Mouse (Mus musculus): Measurements from ENCODE around the gene Plxnb1.

Gene Plxnb1

GRCm38 (mm10) chr9:109097291-109097690 lies 2.1 kb downstream of the Plxnb1 start:
- in situ Hi-C loops (cut with MboI, MseI) = loop anchor here in 1 of 2 experiments (25.0 kb wide), 1 partner anchor 1560 kb away; the partner anchor contains the start of genes Cyb561d2, Nprl2, Tmem115 and Zmynd10

- in situ Hi-C loops (cut with MboI, MseI) = loop anchor here in 1 of 2 experiments (25.0 kb wide), 1 partner anchor 1561 kb away; the partner anchor contains the start of genes Cyb561d2, Nprl2, Tmem115 and Zmynd10
Measured at GRCm38 (mm10) chr9:109097831-109098230, 2.6 kb downstream of the Plxnb1 start.

GRCm38 (mm10) chr9:109098366-109098765 lies 3.2 kb downstream of the Plxnb1 start:
- in situ Hi-C loops (cut with MboI, MseI) = loop anchor here in 1 of 2 experiments (25.0 kb wide), 1 partner anchor 1561 kb away; the partner anchor contains the start of genes Cyb561d2, Nprl2, Tmem115 and Zmynd10

- in situ Hi-C loops (cut with MboI, MseI) = loop anchor here in 1 of 2 experiments (25.0 kb wide), 1 partner anchor 1562 kb away; the partner anchor contains the start of genes Cyb561d2, Nprl2, Tmem115 and Zmynd10
Measured at GRCm38 (mm10) chr9:109098969-109099368, 3.8 kb downstream of the Plxnb1 start.

- in situ Hi-C loops (cut with MboI, MseI) = no loop called here
Measured at GRCm38 (mm10) chr9:109100307-109100928, 5.2 kb downstream of the Plxnb1 start.

- in situ Hi-C loops (cut with MboI, MseI) = no loop called here
Measured at GRCm38 (mm10) chr9:109101933-109102445, 6.8 kb downstream of the Plxnb1 start.

- in situ Hi-C loops (cut with MboI, MseI) = no loop called here
Measured at GRCm38 (mm10) chr9:109102541-109102940, 7.4 kb downstream of the Plxnb1 start.

GRCm38 (mm10) chr9:109103250-109103649 lies 8.1 kb downstream of the Plxnb1 start:
- in situ Hi-C loops (cut with MboI, MseI) = no loop called here

- in situ Hi-C loops (cut with MboI, MseI) = no loop called here
Measured at GRCm38 (mm10) chr9:109104083-109104482, 8.9 kb downstream of the Plxnb1 start.

- in situ Hi-C loops (cut with MboI, MseI) = no loop called here
Measured at GRCm38 (mm10) chr9:109105011-109105410, 9.8 kb downstream of the Plxnb1 start.

- in situ Hi-C loops (cut with MboI, MseI) = no loop called here
Measured at GRCm38 (mm10) chr9:109105648-109106047, 10.5 kb downstream of the Plxnb1 start.

GRCm38 (mm10) chr9:109107341-109107740 lies 12.2 kb downstream of the Plxnb1 start:
- in situ Hi-C loops (cut with MboI, MseI) = no loop called here

- in situ Hi-C loops (cut with MboI, MseI) = no loop called here
Measured at GRCm38 (mm10) chr9:109110240-109110639, 15.1 kb downstream of the Plxnb1 start.

- in situ Hi-C loops (cut with MboI, MseI) = no loop called here
Measured at GRCm38 (mm10) chr9:109111101-109111500, 15.9 kb downstream of the Plxnb1 start.

GRCm38 (mm10) chr9:109111591-109111990 lies 16.4 kb downstream of the Plxnb1 start:
- in situ Hi-C loops (cut with MboI, MseI) = no loop called here

GRCm38 (mm10) chr9:109113331-109113730 lies 18.1 kb downstream of the Plxnb1 start:
- in situ Hi-C loops (cut with MboI, MseI) = no loop called here

- in situ Hi-C loops (cut with MboI, MseI) = no loop called here
Measured at GRCm38 (mm10) chr9:109114276-109114675, 19.1 kb downstream of the Plxnb1 start.

- in situ Hi-C loops (cut with MboI, MseI) = loop anchor here (5.0 kb wide), 2 partner anchors 108 to 113 kb away; no protein-coding TSS in a partner anchor
Measured at GRCm38 (mm10) chr9:109114871-109115270, 19.7 kb downstream of the Plxnb1 start.

- in situ Hi-C loops (cut with MboI, MseI) = loop anchor here (5.0 kb wide), 2 partner anchors 109 to 114 kb away; no protein-coding TSS in a partner anchor
Measured at GRCm38 (mm10) chr9:109116205-109116604, 21.0 kb downstream of the Plxnb1 start.

- in situ Hi-C loops (cut with MboI, MseI) = loop anchor here (5.0 kb wide), 2 partner anchors 111 to 116 kb away; no protein-coding TSS in a partner anchor
Measured at GRCm38 (mm10) chr9:109118106-109118505, 22.9 kb downstream of the Plxnb1 start.

GRCm38 (mm10) chr9:109119571-109119970 lies 24.4 kb downstream of the Plxnb1 start:
- in situ Hi-C loops (cut with MboI, MseI) = loop anchor here (5.0 kb wide), 2 partner anchors 112 to 117 kb away; no protein-coding TSS in a partner anchor

GRCm38 (mm10) chr9:109120956-109121355 lies 25.8 kb downstream of the Plxnb1 start:
- in situ Hi-C loops (cut with MboI, MseI) = no loop called here

All from T-helper 17 cell (primary cell).